Mouse (Mus musculus) embryonic facial prominence, embryonic 11.5 days (tissue): ENCODE results near the gene Hnf1a. TPM values are rescaled to one million over a fixed set of nuclear protein-coding genes. Genes with fewer than 3 reads are reported as not detected.
"Not testable (repeated sequence)": the region's sequence is repeated elsewhere in the genome, so short reads cannot be mapped to it uniquely, and the experiment has no call there.

Experiments
- ATAC-seq: fragments of 200-750 bp; cut with Nextera tagmentation; replicated peaks from 2 replicates; pipeline ENCODE4 v1.8.0; 2017; ENCODE audit warnings: low read depth; ENCODE audit not compliant: insufficient number of reproducible peaks, low FRiP score, low TSS enrichment
- DNase-seq: peaks from one replicate; pipeline ENCODE4 v3.0.0-alpha.2; 2015; ENCODE audit warnings: low spot score
- H3K27ac ChIP-seq: fragments of 300-500 bp; sonication (generic); replicated peaks from 2 replicates; pipeline ENCODE4 v1.5.1; 2014; ENCODE audit warnings: mild to moderate bottlenecking, low read depth, low read length, control low read depth
- H3K27me3 ChIP-seq: fragments of 300-500 bp; sonication (generic); 2 replicates; pipeline ENCODE4 v1.6.1; 2014; ENCODE audit warnings: mild to moderate bottlenecking, low read length, moderate library complexity, mixed read lengths; ENCODE audit not compliant: control insufficient read depth, insufficient read depth
- H3K36me3 ChIP-seq: fragments of 300-500 bp; sonication (generic); replicated peaks from 2 replicates; pipeline ENCODE4 v1.6.1; 2014; ENCODE audit warnings: low read depth, mild to moderate bottlenecking, low read length, moderate library complexity, mixed read lengths; ENCODE audit not compliant: control insufficient read depth, insufficient read depth
- H3K4me1 ChIP-seq: fragments of 300-500 bp; sonication (generic); 2 replicates; pipeline ENCODE4 v1.6.1; 2014; ENCODE audit warnings: low read length, mixed read lengths; ENCODE audit not compliant: control insufficient read depth, insufficient read depth
- H3K4me2 ChIP-seq: fragments of 300-500 bp; sonication (generic); 2 replicates; pipeline ENCODE4 v1.6.1; 2014; ENCODE audit warnings: low read depth, mild to moderate bottlenecking, control low read depth, low read length, moderate library complexity
- H3K4me3 ChIP-seq: fragments of 300-500 bp; sonication (generic); 2 replicates; pipeline ENCODE4 v1.5.1; 2014; ENCODE audit warnings: low read depth, low read length, control low read depth
- H3K9ac ChIP-seq: fragments of 300-500 bp; sonication (generic); replicated peaks from 2 replicates; pipeline ENCODE4 v1.6.1; 2014; ENCODE audit warnings: mild to moderate bottlenecking, control low read depth, low read length
- H3K9me3 ChIP-seq: fragments of 300-500 bp; sonication (generic); replicated peaks from 2 replicates; pipeline ENCODE4 v1.6.1; 2016; ENCODE audit warnings: mild to moderate bottlenecking, low read length, inconsistent platforms, mixed read lengths; ENCODE audit not compliant: control insufficient read depth
- WGBS: fragments of 180-500 bp; shearing (Covaris S2); extraction: QIAGEN DNeasy Blood & Tissue Kit; methylation state at CpG from one replicate; pipeline ENCODE4 v1.1.7; 2014; 5-methylcytosine and 5-hydroxymethylcytosine counted together
- polyA plus RNA-seq: library from polyadenylated mRNA; unstranded; fragments of >200 nt; fragmentation: Nextera tagmentation; extraction: Ambion mirVana; gene quantifications from 2 replicates; pipeline ENCODE4 v1.2.1, GENCODE M21; 2014

Hnf1a gene
- polyA plus RNA-seq, 1 experiment from 2014 or later: not detected

- Histone ChIP-seq H3K9ac (no peak overlapping the region), H3K36me3 (peaks cover 8% of the 10 kb centered on the region), H3K4me1 (no peaks in the 10 kb centered on the region), H3K4me3 (no peak overlapping the region), H3K4me2 (no peak overlapping the region), H3K27me3 (no peaks in the 10 kb centered on the region), H3K27ac (no peak overlapping the region), H3K9me3 (no peaks in the 10 kb centered on the region)
- DNase-seq (no peak), ATAC-seq (no peak)
- 84% methylated on average over 9 of the region's 9 CpGs for WGBS
These were observed 21.1 kb downstream of the Hnf1a start for GRCm38 (mm10) chr5:114949812-114950211.

DNA sequence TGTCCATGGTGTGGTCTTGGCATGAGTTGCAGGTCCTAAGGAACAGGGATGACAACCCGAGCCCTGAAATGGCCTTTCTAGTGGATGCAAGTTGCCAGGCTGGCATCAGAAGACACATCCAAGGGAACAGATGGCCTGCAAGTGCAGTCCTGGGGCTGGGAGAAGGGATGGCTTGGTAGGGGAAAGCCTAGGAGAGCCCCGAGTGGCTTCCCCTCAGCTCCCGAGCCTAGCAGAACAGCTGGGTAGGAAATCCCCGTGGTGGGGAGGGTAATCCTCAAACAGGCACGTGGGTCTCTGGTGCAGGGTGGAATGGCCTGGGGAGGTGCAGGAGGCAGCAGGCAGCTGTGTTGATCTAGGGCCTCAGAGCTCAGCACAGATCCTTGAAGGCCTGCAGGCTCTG lies 21.6 kb downstream of the Hnf1a start:
- ATAC-seq (no peak; the same call in 1 of the 2 replicates), DNase-seq (no peak)

DNA sequence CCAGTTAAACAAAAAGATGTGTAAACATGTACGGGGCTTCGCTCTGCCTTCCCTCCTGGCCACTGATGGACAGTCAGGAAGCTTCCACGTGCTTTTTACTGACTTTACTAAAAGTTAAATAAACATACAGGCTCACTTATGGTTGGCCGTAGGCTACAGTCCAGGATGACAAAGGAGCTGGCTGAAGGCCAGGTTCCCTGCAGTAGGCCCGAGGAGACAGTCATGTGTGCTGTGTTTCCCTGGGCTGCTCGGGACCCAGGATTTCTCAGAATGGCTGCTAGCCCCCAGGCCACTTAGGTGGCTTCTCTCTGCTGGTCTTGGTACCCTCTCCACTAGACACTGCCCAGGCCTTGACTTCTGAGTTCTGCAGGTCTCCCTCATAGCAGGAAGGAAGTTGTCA lies 22.0 kb downstream of the Hnf1a start:
- no peak overlapping the region for H3K4me2 ChIP-seq
- 0 out of 2 replicates have a peak overlapping the region, but pooled peaks have one; percentile 8 for H3K27ac ChIP-seq
- no peaks in the 10 kb centered on the region for H3K27me3 ChIP-seq
- H3K9me3 ChIP-seq: no peaks in the 10 kb centered on the region
- peaks cover 8% of the 10 kb centered on the region for H3K36me3 ChIP-seq
- no peak for DNase-seq
- H3K9ac ChIP-seq: no peak overlapping the region
- WGBS: 75% methylated on average over 6 of the region's 6 CpGs
- no peak for ATAC-seq
- no peak overlapping the region for H3K4me3 ChIP-seq
- no peaks in the 10 kb centered on the region for H3K4me1 ChIP-seq

More for the DNA sequence above, 21.6 kb downstream of the Hnf1a start:
- Histone ChIP-seq H3K36me3 (peaks cover 8% of the 10 kb centered on the region), H3K4me3 (no peak overlapping the region), H3K9ac (no peak overlapping the region), H3K4me2 (no peak overlapping the region), H3K9me3 (no peaks in the 10 kb centered on the region), H3K27ac (0 out of 2 replicates have a peak overlapping the region, but pooled peaks have one; percentile 8), H3K4me1 (no peaks in the 10 kb centered on the region), H3K27me3 (no peaks in the 10 kb centered on the region)
- WGBS: 66% methylated on average over 5 of the region's 5 CpGs

- Histone ChIP-seq H3K9ac (no peak overlapping the region), H3K27ac (no peak overlapping the region), H3K4me1 (no peaks in the 10 kb centered on the region; the same call in 1 of the 2 replicates), H3K36me3 (peaks cover 8% of the 10 kb centered on the region), H3K4me2 (no peak overlapping the region), H3K4me3 (no peak overlapping the region), H3K9me3 (no peaks in the 10 kb centered on the region), H3K27me3 (no peaks in the 10 kb centered on the region)
- 96% methylated on average over 10 of the region's 10 CpGs for WGBS
- no peak for ATAC-seq
- DNase-seq: no peak
These were observed 25.8 kb downstream of the Hnf1a start for GRCm38 (mm10) chr5:114945072-114945471.

DNA sequence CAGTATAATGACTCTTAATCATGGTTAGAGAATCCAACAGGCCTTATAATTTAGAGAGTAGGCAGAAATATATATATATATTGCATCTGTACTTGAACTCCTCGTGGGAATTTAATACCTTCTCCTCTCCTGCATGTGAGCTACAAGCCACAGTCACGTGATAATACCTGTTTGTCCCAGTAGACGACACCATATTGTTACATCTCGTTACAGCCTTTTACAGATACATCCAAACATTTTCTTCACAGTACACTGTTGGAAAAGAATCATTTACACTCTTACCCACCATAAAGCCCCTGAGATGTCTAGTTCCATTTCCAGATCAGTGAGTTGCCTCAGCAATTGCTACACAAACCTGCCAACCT lies 28.1 kb downstream of the Hnf1a start:
- 44% methylated on average over 4 of the region's 4 CpGs for WGBS
- H3K27ac ChIP-seq: no peak overlapping the region
- no peak for ATAC-seq

GRCm38 (mm10) chr5:114942074-114942765 lies 28.7 kb downstream of the Hnf1a start, which contains the start of gene 2210016L21Rik:
Gene 2210016L21Rik (plus strand): TSS chr5:114942158.
- peak within 1 kb of the TSS; percentile 69 for H3K27ac ChIP-seq
- peak; percentile 85 for ATAC-seq
- WGBS: 1% methylated on average over 39 of the region's 39 CpGs

More for the DNA sequence above, 28.1 kb downstream of the Hnf1a start:
- Histone ChIP-seq H3K9me3 (no peaks in the 10 kb centered on the region), H3K4me2 (peak overlapping the region; percentile 76), H3K4me1 (no peaks in the 10 kb centered on the region; the same call in 1 of the 2 replicates), H3K4me3 (peak overlapping the region; percentile 89), H3K27me3 (no peaks in the 10 kb centered on the region), H3K9ac (peak overlapping the region; percentile 90), H3K36me3 (no peaks in the 10 kb centered on the region; the same call in 1 of the 2 replicates)
- no peak for DNase-seq

GRCm38 (mm10) chr5:114941138-114941537 lies 29.8 kb downstream of the Hnf1a start:
- 55% methylated on average over 3 of the region's 3 CpGs for WGBS
- H3K4me1 ChIP-seq, H3K9ac ChIP-seq, H3K36me3 ChIP-seq, H3K27me3 ChIP-seq, H3K4me2 ChIP-seq, DNase-seq, H3K9me3 ChIP-seq, ATAC-seq, H3K27ac ChIP-seq, H3K4me3 ChIP-seq: not testable (repeated sequence)

More at GRCm38 (mm10) chr5:114942074-114942765, 28.7 kb downstream of the Hnf1a start, which contains the start of gene 2210016L21Rik:
- DNase-seq: peak; percentile 95
- peak within 1 kb of the TSS; percentile 76 for H3K4me2 ChIP-seq
- no peaks in the 10 kb centered on the region; the same call in 1 of the 2 replicates for H3K4me1 ChIP-seq
- no peaks in the 10 kb centered on the region for H3K27me3 ChIP-seq
- peak within 1 kb of the TSS; percentile 89 for H3K4me3 ChIP-seq
- H3K9me3 ChIP-seq: no peaks in the 10 kb centered on the region
- H3K9ac ChIP-seq: peak within 1 kb of the TSS; percentile 90
- H3K36me3 ChIP-seq: no peaks in the 10 kb centered on the region; the same call in 1 of the 2 replicates

DNA sequence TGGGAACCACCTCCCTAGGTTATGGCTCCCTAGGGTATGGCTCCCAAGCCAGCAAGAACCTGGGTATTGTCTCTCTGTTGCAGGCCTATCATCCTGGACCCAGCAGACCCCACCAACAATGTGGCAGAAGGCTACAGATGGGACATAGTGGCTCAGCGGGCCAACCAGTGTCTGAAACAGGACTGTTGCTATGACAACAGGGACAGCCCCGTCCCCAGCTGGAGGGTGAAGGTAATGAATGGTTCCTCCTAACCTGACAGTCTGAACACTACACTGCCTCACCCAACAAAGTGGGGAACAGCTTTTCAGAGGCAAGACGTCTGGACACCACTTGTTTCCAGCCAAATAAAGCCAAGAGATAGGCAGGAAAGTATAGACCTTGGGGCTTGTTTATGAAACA lies 35.1 kb downstream of the Hnf1a start:
- no peak overlapping the region for H3K9ac ChIP-seq
- no peaks in the 10 kb centered on the region for H3K9me3 ChIP-seq
- DNase-seq: no peak
- no peaks in the 10 kb centered on the region for H3K27me3 ChIP-seq
- no peaks in the 10 kb centered on the region for H3K4me1 ChIP-seq
- H3K36me3 ChIP-seq: no peaks in the 10 kb centered on the region
- no peak overlapping the region for H3K27ac ChIP-seq
- H3K4me3 ChIP-seq: no peak overlapping the region
- ATAC-seq: no peak
- no peak overlapping the region for H3K4me2 ChIP-seq
- WGBS: 30% methylated on average over 3 of the region's 3 CpGs
